Mouse (Mus musculus) lung, postnatal 25 days (tissue): ENCODE data around the gene Tinagl1.

Source experiments
- DNase-seq: peaks from one replicate; pipeline ENCODE4 v3.0.0; 2022; ENCODE audit warnings: low spot score

The Tinagl1 gene

GRCm38 (mm10) chr4:130177536-130177935, 2.6 kb upstream of the Tinagl1 start:
- no peak for DNase-seq

- DNase-seq = peak; percentile 63
Measured at GRCm38 (mm10) chr4:130177087-130177486, 2.2 kb upstream of the Tinagl1 start.

GRCm38 (mm10) chr4:130176156-130176720, 1.3 kb upstream of the Tinagl1 start:
- no peak for DNase-seq

- DNase-seq = peak; percentile 88
Measured at GRCm38 (mm10) chr4:130174335-130175031, 439 bp downstream of the Tinagl1 start.

GRCm38 (mm10) chr4:130173911-130174311, 1.0 kb downstream of the Tinagl1 start:
- no peak for DNase-seq

- DNase-seq = no peak
Measured at GRCm38 (mm10) chr4:130173060-130173822, 1.7 kb downstream of the Tinagl1 start.

GRCm38 (mm10) chr4:130171951-130172765, 2.8 kb downstream of the Tinagl1 start:
- DNase-seq = peak; percentile 68

- no peak for DNase-seq
Measured at GRCm38 (mm10) chr4:130170362-130170761, 4.6 kb downstream of the Tinagl1 start.

- DNase-seq = no peak
Measured at GRCm38 (mm10) chr4:130169411-130169971, 5.4 kb downstream of the Tinagl1 start.

- DNase-seq = peak; percentile 92
Measured at GRCm38 (mm10) chr4:130168280-130169183, 6.4 kb downstream of the Tinagl1 start.

GRCm38 (mm10) chr4:130167814-130168213, 7.1 kb downstream of the Tinagl1 start:
- peak; percentile 67 for DNase-seq

- no peak for DNase-seq
Measured at GRCm38 (mm10) chr4:130167321-130167720, 7.6 kb downstream of the Tinagl1 start.

- DNase-seq = no peak
Measured at GRCm38 (mm10) chr4:130166592-130166991, 8.3 kb downstream of the Tinagl1 start.

GRCm38 (mm10) chr4:130166061-130166460, 8.9 kb downstream of the Tinagl1 start:
- no peak for DNase-seq

GRCm38 (mm10) chr4:130164121-130164520, 10.8 kb downstream of the Tinagl1 start:
- no peak for DNase-seq

GRCm38 (mm10) chr4:130163391-130163861, 11.5 kb downstream of the Tinagl1 start:
- peak; percentile 78 for DNase-seq

- no peak for DNase-seq
Measured at GRCm38 (mm10) chr4:130161349-130161748, 13.6 kb downstream of the Tinagl1 start.

- no peak for DNase-seq
Measured at GRCm38 (mm10) chr4:130156812-130157371, 18.0 kb downstream of the Tinagl1 start.

GRCm38 (mm10) chr4:130154250-130154649, 20.7 kb downstream of the Tinagl1 start:
- DNase-seq = no peak

GRCm38 (mm10) chr4:130148405-130148804, 26.5 kb downstream of the Tinagl1 start:
- no peak for DNase-seq
